Mouse (Mus musculus) heart, embryonic 16.5 days (tissue): ENCODE measurements around the gene Zfhx2. TPM values are rescaled to one million over a fixed set of nuclear protein-coding genes. Genes with fewer than 3 reads are reported as not detected.

Source experiments
- ATAC-seq: fragments of 200-750 bp; cut with Nextera tagmentation; replicated peaks from 2 replicates; pipeline ENCODE4 v1.8.0; 2017; ENCODE audit warnings: moderate number of reproducible peaks; ENCODE audit not compliant: insufficient read depth, low FRiP score; ENCODE audit errors: extremely low read depth
- H3K27ac ChIP-seq: fragments of 300-500 bp; sonication (generic); 2 replicates; pipeline ENCODE4 v1.5.1; 2014; ENCODE audit warnings: mild to moderate bottlenecking, low read length, control low read depth, moderate library complexity
- H3K27me3 ChIP-seq: fragments of 300-500 bp; sonication (generic); 2 replicates; pipeline ENCODE4 v1.6.1; 2014; ENCODE audit warnings: low read length, mixed read lengths; ENCODE audit not compliant: control insufficient read depth, insufficient read depth
- H3K36me3 ChIP-seq: fragments of 300-500 bp; sonication (generic); 2 replicates; pipeline ENCODE4 v1.6.1; 2014; ENCODE audit not compliant: control insufficient read depth, insufficient read depth
- H3K4me1 ChIP-seq: fragments of 300-500 bp; sonication (generic); 2 replicates; pipeline ENCODE4 v1.6.1; 2014; ENCODE audit warnings: low read length, mixed read lengths; ENCODE audit not compliant: control insufficient read depth, insufficient read depth
- H3K4me2 ChIP-seq: fragments of 300-500 bp; sonication (generic); 2 replicates; pipeline ENCODE4 v1.6.1; 2014; ENCODE audit warnings: low read depth, mild to moderate bottlenecking, control low read depth, low read length
- H3K4me3 ChIP-seq: fragments of 300-500 bp; sonication (generic); 2 replicates; pipeline ENCODE4 v1.5.1; 2014; ENCODE audit warnings: mild to moderate bottlenecking, control low read depth, low read length
- H3K9ac ChIP-seq: fragments of 300-500 bp; sonication (generic); 2 replicates; pipeline ENCODE4 v1.6.1; 2014; ENCODE audit warnings: low read length, control low read depth
- H3K9me3 ChIP-seq: fragments of 300-500 bp; sonication (generic); replicated peaks from 2 replicates; pipeline ENCODE4 v1.6.1; 2016; ENCODE audit warnings: low read length; ENCODE audit not compliant: control insufficient read depth
- WGBS: fragments of 180-500 bp; shearing (Covaris S2); extraction: QIAGEN DNeasy Blood & Tissue Kit; methylation state at CpG from one replicate; pipeline ENCODE4 v1.1.7; 2014; 5-methylcytosine and 5-hydroxymethylcytosine counted together
- polyA plus RNA-seq: library from polyadenylated mRNA; unstranded; fragments of >200 nt; fragmentation: Nextera tagmentation; extraction: Ambion mirVana; gene quantifications from 2 replicates; pipeline ENCODE4 v1.2.1, GENCODE M21; 2015

The Zfhx2 gene
- polyA plus RNA-seq = 2.5 and 3.0 TPM in 2 replicates

- H3K27ac ChIP-seq = peak within 1 kb of the TSS; percentile 73
- no peaks in the 10 kb centered on the region for H3K9me3 ChIP-seq
- peaks cover 38% of the 10 kb centered on the region for H3K4me1 ChIP-seq
- peak within 1 kb of the TSS; percentile 77 for H3K4me3 ChIP-seq
- H3K36me3 ChIP-seq = no peaks in the 10 kb centered on the region
- H3K27me3 ChIP-seq = no peaks in the 10 kb centered on the region
- H3K9ac ChIP-seq = peak within 1 kb of the TSS; percentile 80
- H3K4me2 ChIP-seq = peak within 1 kb of the TSS; percentile 93
- peak; percentile 80 for ATAC-seq
- under 1% methylated on average over 34 of the region's 34 CpGs for WGBS
Observed at GRCm38 (mm10) chr14:55092011-55092577, at the start of gene Zfhx2. Gene Zfhx2, minus strand, starts transcription at chr14:55092324.

GRCm38 (mm10) chr14:55139313-55139712 lies 47.2 kb upstream of the Zfhx2 start:
- WGBS = 53% methylated on average over 7 of the region's 7 CpGs
- H3K4me1 ChIP-seq = no peaks in the 10 kb centered on the region
- no peaks in the 10 kb centered on the region for H3K9me3 ChIP-seq
- no peaks in the 10 kb centered on the region for H3K36me3 ChIP-seq
- H3K4me3 ChIP-seq = no peak overlapping the region
- no peak overlapping the region for H3K27ac ChIP-seq
- no peaks in the 10 kb centered on the region for H3K27me3 ChIP-seq
- H3K9ac ChIP-seq = no peak overlapping the region
- H3K4me2 ChIP-seq = no peak overlapping the region
- ATAC-seq = no peak

DNA sequence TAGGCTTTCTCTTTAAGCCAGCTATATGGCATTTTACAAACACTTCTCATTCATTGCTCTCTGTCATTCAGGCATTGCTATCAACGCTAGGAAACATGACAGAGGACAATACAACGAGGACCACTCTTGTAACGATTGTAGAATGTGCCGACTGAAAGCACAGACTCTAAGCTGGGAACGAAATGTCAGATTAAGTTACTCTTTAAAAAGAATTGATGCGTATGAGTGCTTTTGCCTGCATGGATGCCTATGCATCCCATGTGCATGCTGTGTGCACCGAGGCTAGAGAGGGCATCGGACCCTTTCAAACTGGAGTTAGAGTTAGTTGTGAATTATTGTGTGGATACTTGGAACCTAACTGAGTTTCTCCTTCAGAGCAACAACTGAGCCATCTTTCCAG lies 43.6 kb upstream of the Zfhx2 start:
- H3K9ac ChIP-seq = no peak overlapping the region
- 52% methylated on average over 8 of the region's 8 CpGs for WGBS
- no peaks in the 10 kb centered on the region for H3K36me3 ChIP-seq
- H3K27ac ChIP-seq = no peak overlapping the region
- no peak overlapping the region for H3K4me3 ChIP-seq
- H3K27me3 ChIP-seq = no peaks in the 10 kb centered on the region
- no peak for ATAC-seq
- no peaks in the 10 kb centered on the region for H3K4me1 ChIP-seq
- no peaks in the 10 kb centered on the region for H3K9me3 ChIP-seq
- no peak overlapping the region for H3K4me2 ChIP-seq

DNA sequence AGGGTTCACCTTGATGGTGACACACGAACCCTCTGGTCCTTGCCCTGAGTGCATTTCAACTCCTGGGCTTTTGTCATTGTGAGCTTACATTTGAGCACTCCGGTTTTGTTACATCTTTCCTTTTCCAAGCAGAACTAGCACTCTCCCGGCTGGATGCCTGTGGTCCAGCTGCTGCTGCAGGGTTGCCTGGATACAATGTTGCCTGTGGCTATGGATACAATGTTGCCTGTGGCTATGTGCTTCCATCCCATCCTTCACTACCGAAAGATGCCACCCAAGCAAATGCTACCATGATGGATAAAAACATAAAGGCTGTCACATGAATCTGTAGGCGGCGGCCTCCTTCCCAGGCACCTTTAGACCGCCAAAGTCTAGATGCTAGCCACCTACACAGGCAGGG lies 34.4 kb upstream of the Zfhx2 start:
- Histone ChIP-seq H3K27me3 (no peaks in the 10 kb centered on the region), H3K27ac (no peak overlapping the region), H3K4me3 (no peak overlapping the region), H3K9ac (no peak overlapping the region), H3K4me2 (no peak overlapping the region), H3K36me3 (no peaks in the 10 kb centered on the region), H3K4me1 (peaks cover 9% of the 10 kb centered on the region), H3K9me3 (no peaks in the 10 kb centered on the region)
- 82% methylated on average over 7 of the region's 7 CpGs for WGBS
- no peak for ATAC-seq

- WGBS = 51% methylated on average over 5 of the region's 5 CpGs
- Histone ChIP-seq H3K4me3 (no peak overlapping the region), H3K9me3 (no peaks in the 10 kb centered on the region), H3K27ac (no peak overlapping the region), H3K4me1 (peaks cover 9% of the 10 kb centered on the region), H3K36me3 (no peaks in the 10 kb centered on the region), H3K27me3 (no peaks in the 10 kb centered on the region), H3K4me2 (no peak overlapping the region), H3K9ac (no peak overlapping the region)
- no peak for ATAC-seq
Observed at GRCm38 (mm10) chr14:55125711-55126110, 33.6 kb upstream of the Zfhx2 start.

DNA sequence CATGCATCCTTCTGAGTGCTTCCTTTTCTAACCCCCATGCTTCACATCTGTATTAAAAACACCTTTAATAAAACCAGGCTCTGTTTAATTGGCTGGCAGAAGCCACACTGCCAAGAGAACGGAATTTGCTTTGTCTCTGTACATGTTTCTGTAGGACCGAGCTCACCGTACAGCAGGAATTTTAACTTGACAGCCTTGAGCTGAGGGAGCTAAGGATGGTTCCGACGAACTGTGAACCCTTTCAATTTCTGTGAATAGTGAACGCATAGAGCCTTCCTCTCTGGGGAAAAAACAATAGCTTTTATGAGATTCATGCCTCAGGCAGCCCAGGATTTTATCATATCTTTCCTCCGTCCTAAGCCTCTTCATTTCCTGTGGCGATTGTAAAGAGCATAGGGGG lies 30.2 kb upstream of the Zfhx2 start:
- no peaks in the 10 kb centered on the region for H3K36me3 ChIP-seq
- peak overlapping the region; percentile 24; the same call in 1 of the 2 replicates for H3K4me3 ChIP-seq
- peaks cover 9% of the 10 kb centered on the region for H3K4me1 ChIP-seq
- H3K9ac ChIP-seq = peak overlapping the region; percentile 41
- peak overlapping the region; percentile 58 for H3K4me2 ChIP-seq
- WGBS = 31% methylated on average over 8 of the region's 8 CpGs
- H3K27me3 ChIP-seq = peaks cover 4% of the 10 kb centered on the region
- peak overlapping the region; percentile 25; the same call in 1 of the 2 replicates for H3K27ac ChIP-seq
- no peaks in the 10 kb centered on the region for H3K9me3 ChIP-seq
- ATAC-seq = 0 out of 2 replicates have a peak, but pooled peaks have one; percentile 14

DNA sequence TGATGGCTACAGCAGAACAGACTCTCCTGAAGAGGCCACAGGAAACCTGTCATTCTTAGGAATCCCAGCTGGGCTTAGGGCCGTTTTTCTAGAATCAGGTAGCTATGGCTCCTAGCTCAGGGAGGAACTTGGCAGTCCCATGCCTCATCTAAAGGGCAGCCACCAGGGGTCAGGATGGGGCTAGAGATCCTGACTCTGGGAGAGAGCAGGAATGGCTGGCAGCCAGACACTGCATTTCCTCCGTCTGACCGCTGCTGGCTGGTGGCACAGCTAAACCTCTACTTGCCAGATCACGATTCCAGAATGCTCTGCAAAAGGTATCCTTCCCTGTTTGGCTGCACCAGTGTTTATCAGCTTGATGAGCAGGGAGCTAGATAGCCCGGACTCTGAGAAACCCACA lies 29.8 kb upstream of the Zfhx2 start:
- no peaks in the 10 kb centered on the region for H3K36me3 ChIP-seq
- H3K9ac ChIP-seq = peak overlapping the region; percentile 41
- H3K9me3 ChIP-seq = no peaks in the 10 kb centered on the region
- H3K27me3 ChIP-seq = peaks cover 8% of the 10 kb centered on the region
- WGBS = under 1% methylated on average over 5 of the region's 5 CpGs
- ATAC-seq = peak; percentile 83
- peak overlapping the region; percentile 25; the same call in 1 of the 2 replicates for H3K27ac ChIP-seq
- peak overlapping the region; percentile 58 for H3K4me2 ChIP-seq
- peak overlapping the region; percentile 24; the same call in 1 of the 2 replicates for H3K4me3 ChIP-seq
- peaks cover 9% of the 10 kb centered on the region for H3K4me1 ChIP-seq

- WGBS = 79% methylated on average over 4 of the region's 4 CpGs
Observed at GRCm38 (mm10) chr14:55119421-55120134, 27.5 kb upstream of the Zfhx2 start.

DNA sequence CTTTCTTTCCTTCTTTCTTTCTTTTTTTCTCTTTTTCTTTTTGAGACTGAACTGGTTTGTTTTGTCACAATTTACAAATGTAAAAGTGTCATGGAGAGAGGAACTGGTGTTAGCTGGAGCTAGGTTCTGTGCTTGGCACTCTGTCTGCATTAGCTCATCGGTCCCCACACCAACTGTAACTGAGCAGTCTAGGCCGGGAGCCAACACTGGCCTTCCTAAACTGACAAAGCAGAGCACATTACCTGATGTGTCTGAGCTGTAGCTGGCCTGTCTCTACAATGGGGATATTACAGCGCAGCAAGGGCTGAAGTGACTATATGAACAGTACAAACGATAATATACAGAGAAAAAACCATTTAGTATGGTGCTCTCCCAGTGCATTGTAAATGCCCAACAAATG lies 26.7 kb upstream of the Zfhx2 start:
- Histone ChIP-seq H3K9me3 (no peaks in the 10 kb centered on the region), H3K4me2 (no peak overlapping the region), H3K9ac (no peak overlapping the region), H3K4me1 (peaks cover 23% of the 10 kb centered on the region), H3K36me3 (no peaks in the 10 kb centered on the region), H3K27me3 (peaks cover 36% of the 10 kb centered on the region), H3K4me3 (no peak overlapping the region), H3K27ac (no peak overlapping the region)
- 57% methylated on average over 4 of the region's 4 CpGs for WGBS
- ATAC-seq = no peak

More at GRCm38 (mm10) chr14:55119421-55120134, 27.5 kb upstream of the Zfhx2 start:
- no peak overlapping the region for H3K27ac ChIP-seq
- H3K4me2 ChIP-seq = no peak overlapping the region
- no peaks in the 10 kb centered on the region for H3K36me3 ChIP-seq
- no peak overlapping the region for H3K4me3 ChIP-seq
- H3K4me1 ChIP-seq = peaks cover 19% of the 10 kb centered on the region
- H3K27me3 ChIP-seq = peaks cover 29% of the 10 kb centered on the region
- H3K9ac ChIP-seq = no peak overlapping the region
- no peak for ATAC-seq
- no peaks in the 10 kb centered on the region for H3K9me3 ChIP-seq
